Mouse (Mus musculus) gastrocnemius, adult 18-20 months (tissue): ENCODE measurements around the gene Fam171a1. TPM values are rescaled to one million over a fixed set of nuclear protein-coding genes. Genes with fewer than 3 reads are reported as not detected.

Experiments
- DNase-seq: peaks from one replicate; pipeline ENCODE4 v3.0.0; 2021; ENCODE audit warnings: low spot score
- microRNA-seq: library from miRNA; unstranded; fragments of <30 nt; microRNA quantifications from one replicate; pipeline ENCODE4 v1.2.0, GENCODE M21; 2021
- total RNA-seq, 2 experiments: library from RNA; stranded (reverse); gene quantifications; 2 replicates each; pipeline ENCODE4 v1.2.3; 2021

Gene Fam171a1
- total RNA-seq, 2 experiments from 2014 or later: 2.5 to 3.1 TPM

DNA sequence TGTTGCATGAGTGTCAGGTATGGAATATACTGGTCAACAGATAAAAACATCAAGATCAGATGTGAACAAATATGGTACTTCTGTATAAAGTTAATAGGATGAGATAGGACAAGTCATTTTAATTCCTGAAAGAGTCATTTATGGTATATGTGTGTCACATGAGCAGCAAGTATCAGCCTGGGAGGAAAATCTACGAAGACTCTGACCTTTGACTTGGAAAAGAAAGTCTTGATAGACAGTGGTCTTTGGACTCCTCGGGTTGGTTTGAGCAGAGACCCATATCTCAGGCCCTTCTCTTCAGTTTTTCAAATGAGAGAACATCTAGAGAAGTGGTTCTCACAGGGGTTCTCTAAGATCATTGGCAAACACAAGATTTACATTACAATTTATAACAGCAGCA lies 137.3 kb downstream of the Fam171a1 start:
- DNase-seq: no peak

DNA sequence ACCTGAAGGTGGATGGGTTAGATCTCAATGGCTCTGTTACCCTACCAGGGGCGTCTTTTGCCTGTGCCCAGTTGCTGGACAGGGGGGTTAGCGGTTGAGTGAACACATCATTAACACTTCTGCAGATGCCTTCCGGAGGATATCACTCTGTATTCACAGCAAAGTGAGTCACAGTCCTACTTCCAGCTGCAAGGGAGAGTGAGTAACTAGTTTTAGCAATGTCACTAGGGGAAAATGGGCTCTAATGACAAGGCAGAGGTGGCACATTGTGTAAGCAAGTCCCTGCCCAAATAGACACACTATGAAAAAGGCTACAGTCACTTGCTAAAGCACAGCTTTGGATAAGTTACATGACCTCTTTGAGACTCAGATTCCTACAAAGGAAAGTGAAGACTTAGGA lies 152.4 kb downstream of the Fam171a1 start:
- DNase-seq: no peak

DNA sequence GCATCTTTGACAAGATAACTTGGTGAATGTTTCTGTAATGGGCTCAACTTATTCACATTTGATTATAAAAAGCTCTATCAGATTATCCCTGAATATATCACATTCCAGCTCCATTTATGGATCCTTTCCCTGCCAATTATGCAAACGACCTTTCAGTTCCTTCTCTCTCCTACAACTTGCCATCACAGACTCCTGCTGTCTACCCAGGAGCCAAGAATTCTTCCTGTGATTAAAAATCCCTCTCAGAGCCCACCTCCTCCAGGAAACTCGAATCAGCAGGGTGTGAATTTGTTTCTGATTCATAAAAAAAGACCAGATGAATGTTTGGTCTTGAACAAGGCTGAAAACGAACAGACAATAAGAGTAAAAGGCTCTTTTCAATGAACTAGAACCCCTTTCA lies 153.9 kb downstream of the Fam171a1 start:
- DNase-seq: no peak

DNA sequence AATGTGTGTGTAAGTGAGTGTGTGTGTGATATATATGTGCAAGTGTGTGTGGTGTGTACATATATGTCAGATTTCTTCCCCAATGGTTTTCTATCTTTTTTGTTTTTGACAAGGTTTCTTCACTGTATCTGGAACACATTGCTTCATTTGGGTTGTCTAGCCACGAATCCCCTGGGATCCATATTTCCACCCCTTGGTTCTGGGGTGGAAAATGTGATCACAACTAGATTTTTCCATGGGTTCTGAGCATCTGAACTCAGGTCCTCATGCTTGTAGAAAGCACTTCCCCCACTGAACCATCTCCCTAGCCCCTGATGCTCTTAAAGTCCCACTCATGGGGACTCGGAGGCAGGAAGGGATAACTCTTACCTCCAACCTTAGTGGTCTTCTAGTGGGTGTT lies 159.3 kb downstream of the Fam171a1 start:
- no peak for DNase-seq

DNA sequence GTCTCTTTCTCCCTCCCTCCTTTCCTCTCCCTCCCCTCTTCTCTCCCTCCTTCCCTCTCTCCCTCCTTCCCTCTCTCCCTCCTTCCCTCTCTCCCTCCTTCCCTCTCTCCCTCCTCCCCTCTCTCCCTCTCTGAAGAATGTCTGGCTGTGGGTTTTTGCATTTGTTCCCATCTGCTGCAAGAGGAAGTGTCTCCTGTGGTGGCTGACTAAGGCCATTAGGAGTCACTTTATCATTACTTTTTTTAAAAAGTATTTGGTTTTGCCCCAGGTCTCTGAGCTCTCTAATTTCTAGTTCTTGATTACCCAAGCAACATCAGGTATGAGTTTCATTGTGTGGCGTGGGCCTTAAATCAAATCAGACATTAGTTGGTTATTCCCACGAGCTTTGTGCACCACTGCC lies 162.1 kb downstream of the Fam171a1 start:
- no peak for DNase-seq

Small RNA genes within 50 kb of the gene (microRNA-seq; reads per million reads assigned to microRNA genes)
- not detected for gene Gm27306

Other genes with a start within 250 kb of the Fam171a1 start
- gene Nmt2, start 170.0 kb downstream of the Fam171a1 start, total RNA-seq: 10 to 100 TPM; 11.7 to 12.7 TPM
- 1 to 10 TPM; 5.3 to 6.1 TPM for gene Rpp38, start 218.4 kb downstream of the Fam171a1 start, total RNA-seq
- 1 to 10 TPM in 1 of 2 experiments, under 1 TPM in 1; 0.47 to 1.1 TPM for gene Acbd7, start 221.9 kb downstream of the Fam171a1 start, total RNA-seq